Mouse (Mus musculus) heart, embryonic 16.5 days (tissue): ENCODE measurements around the gene Cntn4. TPM values are rescaled to one million over a fixed set of nuclear protein-coding genes. Genes with fewer than 3 reads are reported as not detected.

Source experiments
- ATAC-seq: fragments of 200-750 bp; cut with Nextera tagmentation; replicated peaks from 2 replicates; pipeline ENCODE4 v1.8.0; 2017; ENCODE audit warnings: moderate number of reproducible peaks; ENCODE audit not compliant: insufficient read depth, low FRiP score; ENCODE audit errors: extremely low read depth
- H3K27ac ChIP-seq: fragments of 300-500 bp; sonication (generic); 2 replicates; pipeline ENCODE4 v1.5.1; 2014; ENCODE audit warnings: mild to moderate bottlenecking, low read length, control low read depth, moderate library complexity
- H3K27me3 ChIP-seq: fragments of 300-500 bp; sonication (generic); 2 replicates; pipeline ENCODE4 v1.6.1; 2014; ENCODE audit warnings: low read length, mixed read lengths; ENCODE audit not compliant: control insufficient read depth, insufficient read depth
- H3K36me3 ChIP-seq: fragments of 300-500 bp; sonication (generic); 2 replicates; pipeline ENCODE4 v1.6.1; 2014; ENCODE audit not compliant: control insufficient read depth, insufficient read depth
- H3K4me1 ChIP-seq: fragments of 300-500 bp; sonication (generic); 2 replicates; pipeline ENCODE4 v1.6.1; 2014; ENCODE audit warnings: low read length, mixed read lengths; ENCODE audit not compliant: control insufficient read depth, insufficient read depth
- H3K4me2 ChIP-seq: fragments of 300-500 bp; sonication (generic); 2 replicates; pipeline ENCODE4 v1.6.1; 2014; ENCODE audit warnings: low read depth, mild to moderate bottlenecking, control low read depth, low read length
- H3K4me3 ChIP-seq: fragments of 300-500 bp; sonication (generic); 2 replicates; pipeline ENCODE4 v1.5.1; 2014; ENCODE audit warnings: mild to moderate bottlenecking, control low read depth, low read length
- H3K9ac ChIP-seq: fragments of 300-500 bp; sonication (generic); 2 replicates; pipeline ENCODE4 v1.6.1; 2014; ENCODE audit warnings: low read length, control low read depth
- H3K9me3 ChIP-seq: fragments of 300-500 bp; sonication (generic); replicated peaks from 2 replicates; pipeline ENCODE4 v1.6.1; 2016; ENCODE audit warnings: low read length; ENCODE audit not compliant: control insufficient read depth
- WGBS: fragments of 180-500 bp; shearing (Covaris S2); extraction: QIAGEN DNeasy Blood & Tissue Kit; methylation state at CpG from one replicate; pipeline ENCODE4 v1.1.7; 2014; 5-methylcytosine and 5-hydroxymethylcytosine counted together
- polyA plus RNA-seq: library from polyadenylated mRNA; unstranded; fragments of >200 nt; fragmentation: Nextera tagmentation; extraction: Ambion mirVana; gene quantifications from 2 replicates; pipeline ENCODE4 v1.2.1, GENCODE M21; 2015

The Cntn4 gene
- polyA plus RNA-seq, 1 experiment from 2014 or later, result 0.28 TPM

GRCm38 (mm10) chr6:106738229-106738628 lies 1060.8 kb downstream of the Cntn4 start:
- no peaks in the 10 kb centered on the region for H3K4me1 ChIP-seq
- H3K27me3 ChIP-seq, result no peaks in the 10 kb centered on the region
- H3K4me3 ChIP-seq, result no peak overlapping the region
- no peak overlapping the region for H3K4me2 ChIP-seq
- H3K9ac ChIP-seq, result no peak overlapping the region
- no peak overlapping the region for H3K27ac ChIP-seq
- H3K36me3 ChIP-seq, result no peaks in the 10 kb centered on the region
- 71% methylated on average over 3 of the region's 3 CpGs for WGBS
- H3K9me3 ChIP-seq, result no peaks in the 10 kb centered on the region
- no peak for ATAC-seq

- ATAC-seq, result no peak
- 88% methylated on average over 1 of the region's 1 CpGs for whole genome bisulfite sequencing
These were observed 1062.9 kb downstream of the Cntn4 start for GRCm38 (mm10) chr6:106740244-106740825.

GRCm38 (mm10) chr6:106743556-106744233 lies 1066.2 kb downstream of the Cntn4 start:
- no peaks in the 10 kb centered on the region for H3K4me1 ChIP-seq
- no peaks in the 10 kb centered on the region for H3K27me3 ChIP-seq
- H3K36me3 ChIP-seq, result no peaks in the 10 kb centered on the region
- ATAC-seq, result no peak
- 68% methylated on average over 7 of the region's 7 CpGs for WGBS
- H3K27ac ChIP-seq, result no peak overlapping the region
- no peaks in the 10 kb centered on the region for H3K9me3 ChIP-seq
- H3K9ac ChIP-seq, result no peak overlapping the region
- H3K4me3 ChIP-seq, result no peak overlapping the region
- no peak overlapping the region for H3K4me2 ChIP-seq

More at GRCm38 (mm10) chr6:106740244-106740825, 1062.9 kb downstream of the Cntn4 start:
- no peaks in the 10 kb centered on the region for H3K9me3 ChIP-seq
- no peaks in the 10 kb centered on the region for H3K4me1 ChIP-seq
- no peak overlapping the region for H3K27ac ChIP-seq
- H3K9ac ChIP-seq, result no peak overlapping the region
- H3K27me3 ChIP-seq, result no peaks in the 10 kb centered on the region
- H3K4me3 ChIP-seq, result no peak overlapping the region
- H3K4me2 ChIP-seq, result no peak overlapping the region
- no peaks in the 10 kb centered on the region for H3K36me3 ChIP-seq

GRCm38 (mm10) chr6:106745673-106746394 lies 1068.4 kb downstream of the Cntn4 start:
- no peak overlapping the region for H3K4me2 ChIP-seq
- 60% methylated on average over 7 of the region's 7 CpGs for WGBS
- H3K9ac ChIP-seq, result no peak overlapping the region
- no peaks in the 10 kb centered on the region for H3K27me3 ChIP-seq
- no peaks in the 10 kb centered on the region for H3K4me1 ChIP-seq
- no peak overlapping the region for H3K27ac ChIP-seq
- no peak for ATAC-seq
- H3K4me3 ChIP-seq, result no peak overlapping the region
- H3K36me3 ChIP-seq, result no peaks in the 10 kb centered on the region
- H3K9me3 ChIP-seq, result no peaks in the 10 kb centered on the region

- Histone ChIP-seq H3K9ac (no peak overlapping the region), H3K4me3 (no peak overlapping the region), H3K27me3 (no peaks in the 10 kb centered on the region), H3K4me2 (no peak overlapping the region), H3K27ac (no peak overlapping the region), H3K9me3 (no peaks in the 10 kb centered on the region), H3K36me3 (no peaks in the 10 kb centered on the region), H3K4me1 (no peaks in the 10 kb centered on the region)
- 86% methylated on average over 5 of the region's 5 CpGs for WGBS
- no peak for ATAC-seq
These were observed 1069.8 kb downstream of the Cntn4 start for GRCm38 (mm10) chr6:106747251-106747650.

- Histone ChIP-seq H3K4me3 (no peak overlapping the region), H3K9me3 (no peaks in the 10 kb centered on the region), H3K36me3 (no peaks in the 10 kb centered on the region), H3K27me3 (no peaks in the 10 kb centered on the region), H3K27ac (no peak overlapping the region), H3K4me2 (no peak overlapping the region), H3K4me1 (no peaks in the 10 kb centered on the region), H3K9ac (no peak overlapping the region)
- 81% methylated on average over 3 of the region's 3 CpGs for WGBS
- no peak for ATAC-seq
These were observed 1070.3 kb downstream of the Cntn4 start for GRCm38 (mm10) chr6:106747804-106748203.
